Mouse (Mus musculus) heart, embryonic 11.5 days (tissue): ENCODE data around the gene Zdhhc5. TPM values are rescaled to one million over a fixed set of nuclear protein-coding genes. Genes with fewer than 3 reads are reported as not detected.
"Not testable (repeated sequence)": the region's sequence is repeated elsewhere in the genome, so short reads cannot be mapped to it uniquely, and the experiment has no call there.

Experiments
- ATAC-seq: fragments of 200-750 bp; cut with Nextera tagmentation; replicated peaks from 2 replicates; pipeline ENCODE4 v1.8.0; 2017; ENCODE audit warnings: moderate library complexity; ENCODE audit not compliant: insufficient number of reproducible peaks, low FRiP score, low TSS enrichment
- H3K27ac ChIP-seq: fragments of 300-500 bp; sonication (generic); 2 replicates; pipeline ENCODE4 v1.5.1; 2014; ENCODE audit warnings: mild to moderate bottlenecking, low read depth, low read length
- H3K27me3 ChIP-seq: fragments of 300-500 bp; sonication (generic); 2 replicates; pipeline ENCODE4 v1.6.1; 2014; ENCODE audit warnings: mild to moderate bottlenecking, low read length, mixed read lengths; ENCODE audit not compliant: control insufficient read depth, insufficient read depth
- H3K36me3 ChIP-seq: fragments of 300-500 bp; sonication (generic); 2 replicates; pipeline ENCODE4 v1.6.1; 2014; ENCODE audit warnings: mild to moderate bottlenecking, low read length, moderate library complexity, mixed read lengths; ENCODE audit not compliant: control insufficient read depth, insufficient read depth
- H3K4me1 ChIP-seq: fragments of 300-500 bp; sonication (generic); 2 replicates; pipeline ENCODE4 v1.6.1; 2014; ENCODE audit warnings: low read length; ENCODE audit not compliant: control insufficient read depth, insufficient read depth
- H3K4me2 ChIP-seq: fragments of 300-500 bp; sonication (generic); 2 replicates; pipeline ENCODE4 v1.6.1; 2014; ENCODE audit warnings: mild to moderate bottlenecking, moderate library complexity
- H3K4me3 ChIP-seq: fragments of 300-500 bp; sonication (generic); 2 replicates; pipeline ENCODE4 v1.5.1; 2014; ENCODE audit warnings: low read depth, low read length
- H3K9ac ChIP-seq: fragments of 300-500 bp; sonication (generic); 2 replicates; pipeline ENCODE4 v1.6.1; 2014; ENCODE audit warnings: mild to moderate bottlenecking, low read depth, low read length, moderate library complexity
- H3K9me3 ChIP-seq: fragments of 300-500 bp; sonication (generic); replicated peaks from 2 replicates; pipeline ENCODE4 v1.6.1; 2016; ENCODE audit warnings: low read length; ENCODE audit not compliant: control insufficient read depth
- WGBS: fragments of 180-500 bp; shearing (Covaris S2); extraction: QIAGEN DNeasy Blood & Tissue Kit; methylation state at CpG from one replicate; pipeline ENCODE4 v1.1.7; 2014; ENCODE audit not compliant: insufficient replicate concordance; 5-methylcytosine and 5-hydroxymethylcytosine counted together
- polyA plus RNA-seq: library from polyadenylated mRNA; unstranded; fragments of >200 nt; fragmentation: Nextera tagmentation; extraction: Ambion mirVana; gene quantifications from 2 replicates; pipeline ENCODE4 v1.2.1, GENCODE M21; 2014

Zdhhc5 gene
- polyA plus RNA-seq, 1 experiment from 2014 or later, result 31.0 TPM

DNA sequence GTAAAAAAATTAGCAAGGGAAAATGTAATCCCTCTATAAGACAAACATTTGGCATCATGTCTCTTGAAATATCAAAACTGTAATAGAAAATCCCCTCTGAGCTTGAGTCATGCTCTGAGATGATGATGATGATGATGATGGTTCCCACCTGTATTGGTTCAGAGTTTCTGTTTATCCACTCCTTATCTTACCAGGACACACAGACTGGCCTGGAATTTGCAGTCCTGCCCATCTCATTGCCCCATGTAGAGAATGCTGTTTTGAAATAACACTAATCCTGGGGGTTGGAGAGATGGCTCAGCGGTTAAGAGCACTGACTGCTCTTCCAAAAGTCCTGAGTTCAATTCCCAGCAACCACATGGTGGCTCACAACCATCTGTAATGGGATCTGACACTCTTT is 17.4 kb upstream of the Zdhhc5 start:
- H3K4me1 ChIP-seq, result peaks cover 34% of the 10 kb centered on the region
- 58% methylated on average over 1 of the region's 1 CpGs for WGBS

DNA sequence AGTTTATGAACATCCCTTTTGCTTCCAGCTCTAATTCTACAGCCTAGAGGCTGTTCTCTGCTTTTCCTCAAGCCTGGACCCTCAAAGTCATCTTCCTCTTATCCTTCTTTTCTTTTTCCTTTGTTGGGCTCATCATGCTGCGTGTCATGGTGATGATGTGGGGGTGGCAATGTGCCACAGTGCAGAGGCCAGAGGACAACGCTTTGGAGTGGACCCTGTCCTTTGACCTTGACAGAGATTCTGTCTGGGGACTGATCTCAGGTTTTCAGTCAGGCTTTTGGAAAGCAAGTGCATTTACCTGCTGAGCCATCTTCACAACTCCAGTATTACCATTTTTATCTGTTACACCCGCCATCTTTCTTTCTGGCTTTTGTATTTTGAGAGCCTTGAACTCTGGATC is 16.2 kb upstream of the Zdhhc5 start:
- H3K4me2 ChIP-seq, result no peak overlapping the region
- H3K9ac ChIP-seq, result no peak overlapping the region
- H3K4me1 ChIP-seq, result peaks cover 27% of the 10 kb centered on the region
- no peak overlapping the region for H3K27ac ChIP-seq
- ATAC-seq, result no peak
- H3K36me3 ChIP-seq, result no peaks in the 10 kb centered on the region
- H3K4me3 ChIP-seq, result no peak overlapping the region
- WGBS, result 73% methylated on average over 3 of the region's 3 CpGs
- no peaks in the 10 kb centered on the region for H3K9me3 ChIP-seq
- no peaks in the 10 kb centered on the region for H3K27me3 ChIP-seq

More for the DNA sequence above, 17.4 kb upstream of the Zdhhc5 start:
- Histone ChIP-seq H3K27ac (no peak overlapping the region), H3K27me3 (no peaks in the 10 kb centered on the region), H3K4me3 (no peak overlapping the region), H3K9me3 (no peaks in the 10 kb centered on the region), H3K4me2 (no peak overlapping the region), H3K36me3 (no peaks in the 10 kb centered on the region), H3K9ac (no peak overlapping the region)
- no peak for ATAC-seq

DNA sequence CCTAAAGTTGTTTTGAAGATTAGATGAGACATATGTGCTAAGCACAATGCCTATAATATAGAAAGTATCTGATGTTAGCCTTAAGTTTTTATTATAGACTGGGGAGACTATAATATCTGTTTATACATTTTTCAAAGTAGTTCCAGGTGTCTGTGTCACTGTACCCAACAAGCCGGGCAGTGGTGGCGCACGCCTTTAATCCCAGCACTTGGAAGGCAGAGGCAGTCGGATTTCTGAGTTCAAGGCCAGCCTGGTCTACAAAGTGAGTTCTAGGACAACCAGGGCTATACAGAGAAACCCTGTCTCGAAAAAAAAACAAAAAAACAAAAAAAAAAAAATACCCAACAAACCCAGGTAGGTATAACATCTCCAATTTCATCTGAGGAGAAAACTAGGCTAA is 13.2 kb upstream of the Zdhhc5 start:
- H3K27ac ChIP-seq, H3K9ac ChIP-seq, ATAC-seq, H3K4me3 ChIP-seq, H3K9me3 ChIP-seq, H3K36me3 ChIP-seq, H3K27me3 ChIP-seq, H3K4me1 ChIP-seq: not testable (repeated sequence)
- 74% methylated on average over 5 of the region's 5 CpGs for WGBS
- peak overlapping the region; percentile 89; the same call in 1 of the 2 replicates for H3K4me2 ChIP-seq

DNA sequence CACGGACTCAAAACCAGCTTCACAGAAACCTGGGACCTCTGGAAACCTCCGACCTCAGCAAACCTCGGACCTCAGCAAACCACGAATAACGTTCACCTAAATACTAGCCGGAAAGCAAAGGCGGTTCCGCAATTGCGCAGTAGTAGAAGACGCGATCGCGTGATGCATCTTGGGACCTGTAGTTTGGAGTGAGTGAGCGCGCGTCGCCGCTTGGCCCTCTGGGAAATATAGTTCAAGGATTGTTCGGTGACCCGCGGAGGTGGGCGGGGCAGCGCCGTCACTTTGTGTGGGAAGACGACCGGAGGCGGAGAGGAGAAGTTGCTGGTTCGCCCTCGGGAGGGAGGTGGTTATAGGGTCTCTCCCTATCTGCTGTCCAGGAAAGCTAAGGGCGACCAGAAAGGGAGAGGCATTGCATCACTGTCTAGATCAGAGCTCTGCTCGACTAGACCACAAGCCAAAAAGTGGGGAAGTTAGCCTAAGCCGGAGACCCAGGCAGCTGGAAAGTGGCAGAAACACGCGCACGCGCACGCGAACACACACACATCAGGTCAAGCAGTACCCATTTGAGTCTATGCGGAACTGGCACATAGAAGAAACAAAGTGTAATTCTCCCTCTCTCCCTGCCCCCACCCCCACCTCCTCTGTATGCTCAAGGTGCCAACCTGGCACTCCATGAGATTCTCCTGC is 12.3 kb upstream of the Zdhhc5 start, which contains the start of gene Clp1:
Gene Clp1, minus strand, starts transcription at position 179 of the 687 bp plus-strand sequence.
- Histone ChIP-seq H3K9ac (peak within 1 kb of the TSS; percentile 77), H3K9me3 (no peaks in the 10 kb centered on the region), H3K27ac (peak within 1 kb of the TSS; percentile 87), H3K4me1 (peaks cover 6% of the 10 kb centered on the region; the same call in 1 of the 2 replicates), H3K4me3 (peak within 1 kb of the TSS; percentile 72), H3K4me2 (peak within 1 kb of the TSS; percentile 89), H3K27me3 (no peaks in the 10 kb centered on the region), H3K36me3 (peaks cover 11% of the 10 kb centered on the region; the same call in 1 of the 2 replicates)
- WGBS, result under 1% methylated on average over 39 of the region's 39 CpGs
- peak; percentile 95 for ATAC-seq

DNA sequence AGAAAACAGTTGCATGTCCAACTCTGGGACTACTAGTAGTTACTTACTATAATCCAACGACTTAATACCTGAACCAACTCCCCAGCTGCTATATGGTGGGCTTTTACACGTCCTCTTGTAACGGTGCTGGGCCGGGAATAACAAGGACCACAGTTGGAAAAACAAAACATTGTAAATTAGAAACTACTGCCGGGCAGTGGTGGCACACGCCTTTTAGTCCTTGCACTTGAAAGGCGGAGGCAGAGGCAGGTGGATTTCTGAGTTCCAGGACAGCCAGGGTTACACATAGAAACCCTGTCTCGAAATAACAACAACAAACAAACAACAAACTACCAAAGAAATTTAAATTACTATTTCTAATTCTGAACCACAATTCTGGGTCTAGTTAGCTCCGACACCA is 11.7 kb upstream of the Zdhhc5 start:
- ATAC-seq, result no peak
- peak overlapping the region; percentile 89 for H3K4me2 ChIP-seq
- H3K27me3 ChIP-seq, result no peaks in the 10 kb centered on the region
- H3K9me3 ChIP-seq, result no peaks in the 10 kb centered on the region
- peak overlapping the region; percentile 77 for H3K9ac ChIP-seq
- H3K36me3 ChIP-seq, result peaks cover 11% of the 10 kb centered on the region; the same call in 1 of the 2 replicates
- 4% methylated on average over 9 of the region's 9 CpGs for WGBS
- H3K27ac ChIP-seq, result peak overlapping the region; percentile 59
- H3K4me3 ChIP-seq, result peak overlapping the region; percentile 72
- peaks cover 6% of the 10 kb centered on the region; the same call in 1 of the 2 replicates for H3K4me1 ChIP-seq

DNA sequence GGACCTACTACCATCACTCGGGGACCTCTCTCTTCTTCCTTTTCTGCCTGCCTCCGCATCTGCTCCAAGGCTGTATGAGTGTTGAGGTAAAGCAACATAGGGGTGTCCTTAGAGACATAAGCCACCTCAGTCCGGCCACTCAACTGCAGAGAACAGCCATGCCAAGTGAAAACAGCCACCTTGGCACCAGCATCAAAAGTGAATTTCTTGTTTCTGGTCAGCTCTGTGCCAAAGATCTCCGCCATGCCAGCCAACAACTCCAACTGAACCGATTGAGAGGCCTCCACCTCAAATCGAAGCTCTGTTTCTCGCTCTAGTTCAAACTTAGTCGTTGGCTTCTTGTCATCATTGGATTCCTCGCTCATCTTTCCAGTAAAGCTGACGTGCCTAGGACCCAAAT is 10.8 kb upstream of the Zdhhc5 start:
- Histone ChIP-seq H3K27ac (no peak overlapping the region), H3K4me3 (peak overlapping the region; percentile 72), H3K9ac (0 out of 2 replicates have a peak overlapping the region, but pooled peaks have one; percentile 77), H3K36me3 (peaks cover 11% of the 10 kb centered on the region; the same call in 1 of the 2 replicates), H3K27me3 (no peaks in the 10 kb centered on the region), H3K9me3 (no peaks in the 10 kb centered on the region), H3K4me2 (peak overlapping the region; percentile 89), H3K4me1 (peaks cover 6% of the 10 kb centered on the region; the same call in 1 of the 2 replicates)
- no peak for ATAC-seq
- WGBS, result 92% methylated on average over 10 of the region's 10 CpGs

DNA sequence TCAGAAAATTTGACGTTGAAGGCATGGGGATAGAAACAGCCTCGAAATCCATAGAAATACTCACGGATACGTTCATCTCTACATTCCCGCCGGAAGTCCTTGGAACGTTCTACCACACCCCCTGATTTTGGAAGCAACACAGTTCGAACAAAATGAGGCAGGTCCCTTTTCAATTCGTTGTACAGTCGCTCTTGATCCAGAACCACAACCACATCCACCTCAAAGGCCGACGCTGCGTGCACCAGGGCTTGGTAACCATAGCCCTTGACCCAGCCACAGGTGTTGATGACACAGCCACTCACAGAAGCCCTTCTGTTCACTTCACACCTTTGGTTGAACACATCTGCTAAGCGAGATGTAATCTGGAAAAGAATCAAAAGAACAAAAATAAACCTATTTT is 8.9 kb upstream of the Zdhhc5 start:
- Histone ChIP-seq H3K9ac (no peak overlapping the region), H3K4me1 (peaks cover 6% of the 10 kb centered on the region; the same call in 1 of the 2 replicates), H3K36me3 (peaks cover 11% of the 10 kb centered on the region; the same call in 1 of the 2 replicates), H3K4me2 (no peak overlapping the region), H3K27ac (no peak overlapping the region), H3K4me3 (no peak overlapping the region), H3K27me3 (no peaks in the 10 kb centered on the region), H3K9me3 (no peaks in the 10 kb centered on the region)
- no peak for ATAC-seq
- 91% methylated on average over 14 of the region's 14 CpGs for WGBS

DNA sequence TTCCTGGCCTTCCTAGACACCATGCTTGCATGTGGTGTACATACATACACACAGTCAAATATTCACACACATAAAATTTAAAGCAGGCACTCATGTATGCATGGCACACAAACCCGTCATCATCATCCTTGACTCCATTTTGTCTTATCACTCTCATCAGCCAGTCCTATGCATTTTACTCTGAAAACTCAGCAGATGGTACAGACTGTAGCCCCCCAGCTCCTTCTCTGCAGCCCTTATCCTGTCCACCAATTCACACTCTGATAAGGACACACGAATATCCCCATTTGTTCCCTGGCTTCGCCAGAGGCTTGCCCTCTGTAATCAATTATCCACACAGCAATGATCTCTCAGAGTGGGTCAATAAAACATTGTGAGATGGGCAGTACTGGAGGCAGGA is 6.2 kb upstream of the Zdhhc5 start:
- H3K4me3 ChIP-seq, result no peak overlapping the region
- no peaks in the 10 kb centered on the region for H3K9me3 ChIP-seq
- 64% methylated on average over 3 of the region's 3 CpGs for WGBS
- peaks cover 11% of the 10 kb centered on the region; the same call in 1 of the 2 replicates for H3K36me3 ChIP-seq
- H3K4me1 ChIP-seq, result peaks cover 1% of the 10 kb centered on the region; the same call in 1 of the 2 replicates
- no peak overlapping the region for H3K27ac ChIP-seq
- no peak for ATAC-seq
- H3K27me3 ChIP-seq, result no peaks in the 10 kb centered on the region
- H3K4me2 ChIP-seq, result no peak overlapping the region
- no peak overlapping the region for H3K9ac ChIP-seq
